Mouse (Mus musculus) erythroblast, adult 5-6 weeks (primary cell): Measurements from ENCODE around the gene Bfar. TPM values are rescaled to one million over a fixed set of nuclear protein-coding genes. Genes with fewer than 3 reads are reported as not detected.
"Not testable (repeated sequence)": the region's sequence is repeated elsewhere in the genome, so short reads cannot be mapped to it uniquely, and the experiment has no call there.

Experiments used
- ATAC-seq: replicated peaks from 2 replicates; pipeline ENCODE4 v1.8.0; 2016; ENCODE audit warnings: moderate number of reproducible peaks, mild to moderate bottlenecking, moderate TSS enrichment, inconsistent platforms; ENCODE audit not compliant: poor library complexity, low FRiP score, severe bottlenecking
- total RNA-seq, 2 experiments: library from RNA; stranded (forward) in 1 of 2; stranded (reverse) in 1 of 2; fragments of 150-400 nt in 1 of 2; fragments of 200-764, 138-1000 nt in 1 of 2; gene quantifications; 2 replicates each; pipeline versions ENCODE4 v1.2.3 to v1.2.4; 2015 to 2017; ENCODE audit warnings: low replicate concordance in 2 of 2

Gene Bfar
- 10.4 and 12.5 TPM in 2 replicates for total RNA-seq (2015; ENCODE audit: low replicate concordance)
- total RNA-seq (2017; ENCODE audit: low replicate concordance) = 9.8 and 10.6 TPM in 2 replicates

DNA sequence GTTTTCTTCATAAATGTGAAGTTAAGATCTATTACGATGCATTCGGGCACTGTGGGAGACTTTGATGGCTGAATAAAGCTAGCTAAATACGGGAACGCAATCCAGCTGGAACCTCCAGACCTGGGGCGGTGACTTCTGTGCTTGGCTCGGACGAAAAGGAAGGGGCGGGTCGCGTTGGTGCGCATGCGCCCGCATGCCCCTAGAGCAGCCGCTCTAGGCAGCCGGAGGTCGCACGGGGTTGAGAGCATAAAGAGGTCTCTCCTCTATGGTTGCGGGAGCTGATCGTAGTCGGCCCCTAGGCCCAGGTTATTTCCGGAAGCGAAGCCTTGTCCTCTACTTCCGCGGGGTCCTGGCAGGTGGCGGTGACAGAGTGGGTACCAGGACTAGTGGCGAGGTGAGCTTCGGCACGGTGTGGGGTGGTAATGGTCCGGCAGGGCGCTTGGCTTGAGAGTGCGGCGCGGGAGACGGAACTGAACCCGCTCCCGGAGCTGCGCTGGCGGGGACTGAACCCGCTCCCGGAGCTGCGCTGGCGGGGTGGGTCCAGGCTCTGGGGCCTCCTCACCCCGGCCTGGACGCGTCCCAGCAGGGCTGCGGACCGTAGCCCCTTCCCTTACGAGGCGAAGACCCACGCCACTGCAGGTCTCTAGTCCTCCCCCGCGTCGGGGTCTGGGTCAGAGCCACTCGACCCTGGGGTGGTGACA lies at the start of gene Bfar, which contains the start of gene 3110001I22Rik:
Gene Bfar, plus strand, starts transcription at position 174 of the 701 bp plus-strand sequence.
Gene 3110001I22Rik, plus strand, starts transcription at position 245 of the 701 bp plus-strand sequence.
- peak; percentile 79 for ATAC-seq

DNA sequence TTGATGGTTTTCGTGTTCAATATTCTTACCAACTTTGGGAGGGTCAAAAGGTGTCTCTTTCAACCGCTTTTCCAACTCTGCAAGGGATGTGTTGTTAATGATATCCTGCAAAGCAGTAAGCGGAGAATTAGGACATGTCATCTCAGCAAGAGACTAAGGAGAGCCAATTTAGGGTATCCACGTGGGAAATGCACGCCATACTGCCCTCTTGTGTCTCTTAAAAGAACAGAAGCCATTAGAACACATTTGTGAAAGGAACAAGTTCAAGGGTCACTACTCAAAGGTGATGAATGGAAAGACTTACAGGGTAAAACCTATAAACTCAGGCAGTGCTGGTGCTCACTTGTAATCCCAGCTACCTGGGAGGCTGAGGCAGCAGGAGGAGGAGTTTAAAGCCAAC lies 43.3 kb upstream of the Bfar start:
- no peak for ATAC-seq

DNA sequence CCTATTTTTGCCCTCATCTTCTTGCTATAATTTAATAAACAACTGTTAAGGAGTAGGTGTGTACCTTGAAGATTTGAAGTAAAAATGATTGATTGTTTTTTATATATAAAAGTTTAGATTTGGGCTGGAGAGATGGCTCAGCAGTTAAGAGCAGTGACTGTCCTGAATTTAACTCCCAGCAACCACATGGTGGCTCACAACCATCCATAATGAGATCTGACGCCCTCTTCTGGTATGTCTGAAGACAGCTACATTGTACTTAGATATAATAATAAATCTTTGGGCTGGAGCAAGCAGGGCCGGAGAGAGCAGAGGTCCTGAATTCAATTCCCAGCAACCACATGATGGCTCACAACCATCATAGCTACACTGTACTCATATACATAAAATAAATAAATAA lies 33.5 kb upstream of the Bfar start:
- ATAC-seq = not testable (repeated sequence)

DNA sequence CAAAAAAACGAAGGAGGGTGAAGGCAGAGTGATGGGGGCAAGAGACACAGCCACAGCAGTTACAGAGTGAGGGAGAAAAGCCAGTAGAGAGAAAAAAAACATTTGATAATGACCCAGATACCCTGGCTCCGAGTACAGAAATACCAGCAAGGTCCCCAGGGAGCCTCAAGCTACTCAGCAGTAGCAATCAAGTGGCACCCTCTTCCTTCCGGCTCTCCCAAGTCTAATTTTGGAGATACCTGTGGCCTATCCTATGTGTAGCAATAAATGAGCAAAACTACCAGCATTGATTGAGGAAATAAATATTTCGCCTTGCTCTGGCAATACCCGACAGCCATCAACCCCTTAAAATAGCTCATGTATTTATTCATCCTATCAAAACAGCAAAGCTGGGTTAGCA lies 32.1 kb upstream of the Bfar start:
- ATAC-seq = no peak

DNA sequence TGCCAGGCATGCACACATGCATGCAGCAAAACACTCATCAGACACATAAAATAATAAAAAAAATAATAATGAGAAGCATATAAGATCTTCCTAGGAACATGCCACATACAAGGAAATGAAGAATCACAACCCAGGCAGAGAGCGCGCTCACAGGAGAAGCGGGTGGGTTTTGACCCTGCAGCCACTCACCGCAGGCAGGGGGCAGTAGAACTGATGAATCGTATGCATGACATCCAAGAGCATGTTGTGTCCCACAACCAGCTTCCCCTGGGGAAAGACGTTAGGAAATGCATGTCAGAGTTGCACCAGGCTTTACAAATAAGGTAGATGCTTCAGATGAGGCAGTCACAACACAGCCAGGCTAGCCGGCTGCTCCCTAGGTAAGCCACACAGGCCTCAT lies 31.6 kb upstream of the Bfar start:
- ATAC-seq = no peak

DNA sequence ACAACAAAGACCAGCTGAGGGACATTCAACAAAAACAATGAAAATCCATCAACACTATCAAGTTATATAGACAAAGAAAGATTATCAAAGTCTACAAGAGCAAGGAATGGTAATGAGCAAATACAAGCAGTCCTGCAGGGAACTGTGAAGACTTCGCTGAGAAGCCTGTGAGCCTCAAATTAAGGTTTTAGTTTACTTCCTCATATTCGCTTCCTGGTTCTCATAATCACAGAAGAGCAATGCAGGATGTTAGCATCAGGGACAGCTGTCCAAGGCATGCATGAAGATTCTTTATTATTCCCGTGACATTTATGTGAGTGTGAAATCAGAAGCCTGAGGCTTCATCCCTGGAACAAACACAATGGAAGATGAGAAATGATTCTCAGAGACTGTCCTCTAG lies 27.2 kb upstream of the Bfar start:
- ATAC-seq = no peak

DNA sequence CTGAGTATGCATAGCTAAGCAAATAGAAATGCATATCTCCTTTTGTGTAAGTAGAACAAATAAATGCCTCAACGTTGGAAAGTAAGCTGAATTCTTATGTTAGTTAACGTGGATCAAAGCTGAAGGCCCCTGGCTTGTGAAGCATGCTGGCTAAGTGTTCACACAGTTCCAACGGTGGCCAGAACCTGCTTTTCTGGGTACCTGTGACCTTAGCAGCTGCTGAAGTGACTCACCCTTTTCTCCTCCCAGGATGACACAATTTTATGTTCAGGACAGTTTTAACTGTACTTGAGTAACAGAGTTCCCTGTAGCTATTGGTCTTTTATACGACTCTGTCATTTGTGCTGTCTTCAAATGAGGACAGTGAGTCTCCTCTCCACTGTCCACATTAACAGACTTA lies 25.7 kb upstream of the Bfar start:
- no peak for ATAC-seq

DNA sequence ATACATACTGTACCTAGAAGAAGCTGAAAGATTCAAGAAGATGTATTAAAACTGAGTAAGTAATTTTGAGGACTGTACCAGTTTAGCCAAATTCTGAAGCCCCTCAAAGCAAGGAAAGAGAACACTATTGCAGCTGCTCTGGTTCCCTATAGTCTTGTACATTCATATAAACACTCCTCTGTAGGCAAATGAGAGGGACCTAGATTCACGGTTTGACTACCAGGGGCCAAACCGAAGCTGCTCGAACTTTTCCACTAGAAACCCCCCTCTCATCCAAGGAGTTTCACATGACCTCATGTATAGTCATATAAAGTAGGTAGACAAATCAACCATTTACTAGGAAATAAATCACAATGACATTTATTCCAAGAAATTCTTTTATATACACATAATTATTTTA lies 12.8 kb upstream of the Bfar start:
- ATAC-seq = no peak

DNA sequence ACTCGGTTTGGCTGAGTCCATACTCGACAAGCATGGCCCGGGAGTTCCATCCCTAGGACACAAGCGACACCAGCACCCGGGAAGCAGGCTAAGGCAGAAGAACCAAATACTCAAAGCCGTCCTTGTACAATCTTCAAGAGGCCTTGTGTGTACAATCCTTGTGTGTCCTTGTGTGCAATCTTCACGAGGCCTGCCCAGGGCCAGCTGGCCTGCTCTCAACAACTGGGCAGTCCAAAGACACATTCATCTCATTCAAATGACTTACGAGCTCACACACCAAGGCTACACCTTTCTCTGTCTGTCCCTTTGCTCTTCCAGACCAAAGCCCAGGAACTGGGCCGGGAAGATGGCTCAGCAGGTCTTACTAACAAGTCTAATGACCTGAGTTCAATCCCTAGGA lies 10.9 kb upstream of the Bfar start:
- no peak for ATAC-seq

DNA sequence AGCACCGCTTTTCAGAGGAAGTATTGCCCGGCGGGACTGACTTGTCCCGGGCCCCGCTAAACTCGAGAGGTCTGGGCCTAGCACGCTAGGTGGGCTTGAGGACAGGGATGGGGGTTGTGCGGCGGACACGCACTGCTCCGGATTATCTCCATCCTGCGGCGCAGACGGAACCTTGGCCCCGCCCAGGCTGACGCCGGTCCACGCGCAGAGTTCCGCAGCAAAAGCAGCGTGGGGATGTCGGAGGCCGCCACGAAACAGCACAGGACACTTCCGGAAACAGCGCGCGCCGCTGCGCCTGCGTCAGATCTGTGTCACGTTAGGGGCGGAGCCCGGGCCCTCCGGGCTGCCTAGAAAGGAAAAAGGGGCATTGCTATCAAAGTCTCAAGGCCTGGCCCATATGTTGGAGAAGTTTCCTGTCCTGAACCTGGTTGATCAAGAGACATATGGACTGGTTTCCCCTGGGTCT lies 3.7 kb upstream of the Bfar start, which contains the start of gene Parn:
Gene Parn, minus strand, starts transcription at position 293 of the 466 bp plus-strand sequence.
- ATAC-seq = peak; percentile 84

DNA sequence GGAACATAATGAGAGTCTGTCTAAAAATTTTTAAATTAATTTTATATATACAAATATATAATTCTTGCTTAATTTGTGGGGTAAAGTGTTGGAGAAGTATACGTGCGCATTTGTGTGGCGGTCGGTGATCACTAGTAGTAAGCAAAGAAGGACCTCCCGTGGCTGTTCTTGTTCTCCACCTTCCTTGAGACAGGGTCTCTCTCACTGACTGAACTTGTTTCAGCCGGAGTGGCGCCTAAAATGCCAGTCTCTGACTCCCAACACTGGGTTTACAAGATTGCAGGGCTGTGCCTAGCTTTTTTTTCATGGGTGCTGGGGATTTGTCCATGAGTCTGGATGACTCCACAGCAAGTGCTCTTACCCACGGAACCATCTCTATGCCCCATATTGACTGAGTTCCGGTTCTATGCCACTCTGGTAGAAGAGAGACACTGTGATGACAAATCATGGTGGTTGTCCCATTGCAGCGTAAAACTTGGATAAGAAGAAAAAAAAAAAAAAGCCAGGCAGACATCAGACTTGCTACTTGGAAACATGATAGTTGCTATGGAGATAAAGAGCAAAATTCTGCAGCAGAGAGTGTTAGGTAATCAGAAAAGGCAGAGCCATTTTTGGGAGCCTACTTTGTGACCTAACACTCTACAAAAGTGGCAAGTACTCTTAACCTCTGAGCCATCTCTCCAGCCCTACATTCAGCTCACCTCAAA lies 3.1 kb upstream of the Bfar start:
- no peak for ATAC-seq

DNA sequence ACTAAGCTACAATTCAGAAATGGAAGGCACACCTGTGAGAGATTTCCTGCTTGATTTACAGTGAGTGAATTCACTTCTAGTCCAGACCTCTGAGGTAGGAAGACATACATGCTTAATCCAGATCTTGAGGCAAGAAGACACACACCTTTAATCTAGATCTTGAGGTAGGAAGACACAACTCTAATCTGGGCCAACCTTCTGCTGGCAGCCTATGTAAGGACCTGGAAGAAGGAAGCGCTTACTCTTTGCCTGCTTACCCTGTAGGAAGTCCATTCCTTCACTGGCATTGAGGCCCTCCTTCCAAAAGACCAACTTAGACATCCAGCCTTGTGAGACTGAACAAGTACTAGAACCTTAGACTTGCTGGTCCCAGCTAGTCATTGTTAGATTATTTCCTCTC lies 2.4 kb upstream of the Bfar start:
- ATAC-seq = no peak

DNA sequence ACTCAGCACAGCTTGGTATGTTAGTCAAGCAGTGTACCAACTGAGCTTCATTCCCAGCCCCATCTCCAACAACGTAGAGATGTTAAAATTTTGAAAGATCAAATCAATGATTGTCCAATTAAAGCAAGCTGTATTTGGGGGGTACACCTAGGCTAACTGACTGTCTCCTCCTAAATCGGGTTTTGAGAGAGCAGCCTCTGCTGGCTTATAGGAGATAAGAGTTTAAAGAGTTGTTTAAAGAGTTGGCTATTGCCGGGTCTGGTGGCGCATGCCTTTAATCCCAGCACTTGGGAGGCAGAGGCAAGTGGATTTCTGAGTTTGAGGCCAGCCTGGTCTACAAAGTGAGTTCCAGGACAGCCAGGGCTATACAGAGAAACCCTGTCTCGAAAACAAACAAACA lies 762 bp upstream of the Bfar start:
- ATAC-seq = not testable (repeated sequence)

DNA sequence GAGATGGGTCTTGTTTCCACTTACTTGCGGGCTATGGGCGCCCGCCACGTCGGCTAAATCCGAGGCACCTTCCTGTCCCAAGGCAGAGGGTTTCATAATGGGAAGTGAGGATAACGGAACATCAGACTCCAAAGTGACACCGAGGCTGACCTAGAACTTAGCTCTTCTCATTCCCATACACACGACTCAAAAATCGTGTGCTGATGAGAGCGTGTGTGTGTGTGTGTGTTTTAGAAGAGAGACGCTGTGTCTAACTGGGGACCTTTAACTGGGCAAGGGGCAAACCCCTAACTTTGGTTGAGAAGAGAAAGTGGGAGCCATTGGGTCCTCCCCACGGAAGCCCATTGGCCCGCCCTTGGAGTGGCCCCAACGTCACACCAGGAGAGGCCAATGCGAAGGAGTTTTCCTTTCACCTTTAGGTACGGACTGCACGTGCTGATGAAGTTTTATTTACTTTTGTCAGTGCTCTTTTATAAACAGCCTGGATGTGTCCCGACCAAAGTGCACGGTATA lies 784 bp downstream of the Bfar start:
- ATAC-seq = peak; percentile 79

DNA sequence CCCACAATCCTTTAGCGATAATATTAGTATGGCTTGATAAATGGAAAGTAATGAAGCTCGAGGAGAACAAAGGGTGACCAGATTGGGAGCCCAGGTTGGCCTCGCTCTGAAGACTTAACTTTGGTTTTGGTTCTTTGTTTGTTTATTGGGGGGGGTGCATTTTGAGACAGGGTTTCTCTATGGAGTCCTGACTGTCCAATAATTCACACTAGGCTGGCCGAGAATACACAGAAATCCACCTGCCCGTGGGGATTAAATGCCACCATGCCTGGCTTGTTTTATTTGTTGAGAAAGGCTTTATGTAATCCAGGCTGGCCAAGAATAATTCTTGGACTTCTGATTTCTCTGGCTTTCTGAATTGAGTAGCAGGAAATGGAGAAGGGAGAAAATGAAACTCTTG lies 1.5 kb downstream of the Bfar start:
- ATAC-seq = no peak

DNA sequence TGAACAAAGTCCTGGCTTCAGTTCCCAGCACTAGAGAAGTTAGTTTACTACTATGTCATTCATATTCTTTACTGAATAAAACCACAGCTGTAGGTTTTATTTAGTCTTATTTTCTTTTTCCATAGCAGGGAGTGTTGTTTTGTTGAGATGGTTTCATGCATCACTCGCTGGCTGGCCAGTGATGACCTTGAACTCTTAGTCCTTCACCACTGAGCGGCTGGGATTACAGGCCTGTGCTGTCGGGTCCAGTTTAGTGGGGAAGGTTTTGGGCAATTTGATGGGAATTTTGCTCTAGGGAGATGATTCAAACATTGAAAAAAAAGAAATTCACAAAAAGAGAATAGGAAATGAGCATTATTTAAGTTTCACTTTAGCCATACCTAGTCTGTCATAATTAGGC lies 2.9 kb downstream of the Bfar start:
- no peak for ATAC-seq

DNA sequence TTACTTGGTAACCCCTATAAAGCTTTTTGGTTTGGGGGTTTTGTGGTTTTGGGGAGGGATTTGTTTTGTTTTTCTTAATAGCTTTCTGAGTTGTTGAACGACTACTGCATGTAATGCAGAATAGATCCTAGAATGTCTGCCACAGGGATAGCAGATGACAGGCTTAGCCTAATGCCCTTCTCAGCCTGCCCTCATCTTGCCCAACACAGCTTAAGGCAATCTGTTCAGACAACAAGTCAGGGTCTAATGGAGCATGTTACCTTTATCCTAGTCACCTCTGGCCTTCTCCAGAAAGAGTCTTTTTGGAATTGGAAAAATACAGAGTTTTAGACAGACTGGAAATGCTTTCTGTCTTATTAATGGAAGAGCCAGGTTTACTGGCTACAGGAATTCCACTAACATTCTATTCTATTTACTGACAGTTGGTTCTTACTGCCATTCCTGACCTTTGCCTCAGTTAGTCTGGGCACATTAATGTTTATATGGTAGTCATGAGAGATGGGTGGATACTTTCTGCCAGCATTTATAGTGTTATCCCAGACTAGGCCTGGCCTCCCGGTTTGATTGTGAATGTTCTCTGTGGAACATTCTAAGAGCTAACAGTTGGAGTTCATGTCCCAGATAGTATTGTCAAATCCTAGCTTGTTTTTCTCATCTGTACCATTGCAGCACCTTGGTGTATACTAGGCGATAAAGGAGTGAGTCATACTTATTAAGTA lies 7.1 kb downstream of the Bfar start:
- ATAC-seq = no peak

DNA sequence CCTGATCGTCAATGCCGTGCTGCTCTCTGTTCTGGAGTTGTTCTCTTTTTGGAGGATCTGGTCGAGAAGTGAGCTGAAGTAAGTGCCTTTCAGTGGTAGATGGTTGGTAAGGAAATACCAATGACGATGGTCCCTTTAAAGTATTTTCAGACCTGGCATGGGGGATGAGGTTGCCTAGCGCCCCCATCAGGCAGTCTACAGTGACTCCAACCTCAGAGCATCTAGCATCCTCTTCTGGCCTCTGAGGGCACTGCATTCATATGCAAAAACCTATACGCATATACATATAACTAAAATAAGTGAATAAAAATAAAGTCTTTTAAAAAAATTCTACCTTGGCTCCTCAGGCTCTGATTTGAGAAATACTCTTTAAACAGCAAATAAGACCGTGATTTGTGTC lies 27.3 kb downstream of the Bfar start:
- ATAC-seq = no peak

DNA sequence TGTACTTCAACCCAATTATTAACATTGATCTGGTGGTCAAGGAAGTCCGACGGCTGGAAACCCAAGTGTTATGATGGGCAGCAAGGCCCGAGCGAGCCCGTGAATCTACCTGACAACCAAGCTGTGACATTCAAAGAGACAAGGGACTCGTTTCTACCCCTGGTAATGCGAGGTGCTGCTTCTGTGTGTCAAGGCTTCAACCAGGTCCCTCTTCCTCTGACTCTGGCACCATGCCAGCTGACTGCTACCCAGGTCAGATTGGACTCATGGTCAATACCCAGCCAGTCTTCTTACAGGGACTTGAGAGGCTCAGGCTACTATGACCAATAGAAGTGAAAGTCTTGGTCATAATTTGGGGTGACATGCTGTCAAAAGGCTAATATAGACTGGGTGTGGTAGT lies 30.5 kb downstream of the Bfar start:
- ATAC-seq = no peak

DNA sequence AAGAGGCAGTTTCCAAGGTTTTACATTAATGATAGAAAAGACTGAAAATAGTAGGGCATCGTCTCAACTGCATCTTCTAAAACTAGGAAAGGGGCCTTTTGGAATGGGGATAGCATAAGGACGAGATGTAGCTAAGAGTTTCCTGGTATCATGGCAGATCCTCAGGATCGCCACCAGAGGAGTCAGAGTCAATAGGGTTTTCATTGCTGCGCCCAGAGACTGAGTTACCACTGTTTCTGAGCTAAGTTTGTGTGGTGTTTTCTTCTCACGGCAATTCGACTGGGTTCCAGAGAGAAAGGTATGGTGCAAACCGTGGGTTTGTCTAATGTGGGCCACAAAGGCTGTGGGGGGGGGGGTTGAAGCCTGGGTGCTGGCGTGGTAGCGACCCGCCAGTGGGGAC lies 33.0 kb downstream of the Bfar start:
- ATAC-seq = no peak
